Mouse (Mus musculus) brain, embryonic 14.5 days (tissue): ENCODE results near the gene Donson.

Experiments used
- CTCF ChIP-seq: fragments of 200-500 bp; IDR thresholded peaks from 2 replicates; pipeline ENCODE4 v1.5.1; 2012; ENCODE audit warnings: inconsistent platforms, mild to moderate bottlenecking, moderate library complexity, borderline replicate concordance; ENCODE audit not compliant: insufficient read depth, insufficient read length; ENCODE audit errors: extremely low read depth
- POLR2A ChIP-seq: fragments of 200-500 bp; IDR thresholded peaks from 2 replicates; pipeline ENCODE4 v1.6.1; 2012; ENCODE audit warnings: mild to moderate bottlenecking, inconsistent platforms, borderline replicate concordance; ENCODE audit not compliant: poor library complexity, insufficient read depth, insufficient read length, severe bottlenecking; ENCODE audit errors: extremely low read depth

DNA sequence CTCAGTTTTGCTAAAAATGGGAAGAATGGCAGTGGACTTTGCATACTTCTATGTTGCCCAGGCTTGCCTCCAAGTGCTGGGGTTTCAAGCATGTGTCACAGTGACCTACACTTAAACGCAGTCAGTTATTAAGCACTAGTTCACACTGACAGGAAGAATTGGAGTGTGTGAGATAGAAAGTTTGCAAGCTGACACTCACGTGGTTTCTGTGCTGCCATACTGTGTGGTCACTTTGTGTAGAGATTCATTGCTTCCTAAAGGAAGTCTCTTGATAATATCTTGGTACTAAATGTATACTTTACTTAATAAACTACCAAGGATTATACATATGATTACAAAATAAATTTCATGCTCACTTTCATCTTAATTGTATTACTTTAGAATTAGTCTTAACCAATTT lies 44.2 kb upstream of the Donson start:
- TF ChIP-seq CTCF (no peak), POLR2A (no peak)
